Mouse (Mus musculus): Measurements from ENCODE around the gene Ddost.

- TF ChIP-seq MAFK (IDR thresholded peaks at IDR 0.05; ENCODE audit: insufficient read depth, low read depth, low read length), result no peak
- no peak for TF ChIP-seq ZNF384 (IDR thresholded peaks at IDR 0.05; ENCODE audit: low read depth, low read length)
- TF ChIP-seq HCFC1 (IDR thresholded peaks at IDR 0.05; ENCODE audit: borderline replicate concordance, insufficient read depth, low read length), result 0 out of 2 replicates have a peak, but pooled peaks have one; percentile 22
- TF ChIP-seq ZC3H11A (IDR thresholded peaks at IDR 0.05; ENCODE audit: borderline replicate concordance, low read depth, low read length), result no peak
Observed at GRCm38 (mm10) chr4:138261843-138262681, 42.5 kb upstream of the Ddost start.
